Mouse (Mus musculus): ENCODE measurements around the gene Myom3. TPM values are rescaled to one million over a fixed set of nuclear protein-coding genes. Genes with fewer than 3 reads are reported as not detected.

Gene Myom3
- polyA plus RNA-seq, 1 experiment from 2014 or later = 0.20 TPM

- no peak for DNase-seq
- 68% methylated on average over 8 of the region's 8 CpGs for WGBS (ENCODE audit: insufficient replicate concordance)
- no peaks in the 10 kb centered on the region; the same call in 1 of the 2 replicates for H3K4me1 ChIP-seq (replicated peaks)
- no peak for ATAC-seq (ENCODE audit: low read depth)
- no peak overlapping the region for H3K27ac ChIP-seq
- no peaks in the 10 kb centered on the region for H3K27me3 ChIP-seq
- H3K4me3 ChIP-seq (replicated peaks) = no peak overlapping the region
- H3K9me3 ChIP-seq (replicated peaks) = no peaks in the 10 kb centered on the region
- no peak overlapping the region for H3K9ac ChIP-seq
- no peaks in the 10 kb centered on the region for H3K36me3 ChIP-seq
- no peak overlapping the region for H3K4me2 ChIP-seq
Observed at GRCm38 (mm10) chr4:135834124-135834717, 74.7 kb downstream of the Myom3 start.

GRCm38 (mm10) chr4:135838925-135839292 is 79.4 kb downstream of the Myom3 start:
- ATAC-seq (ENCODE audit: low read depth) (no peak), DNase-seq (no peak)
- H3K36me3 ChIP-seq = no peaks in the 10 kb centered on the region
- H3K9me3 ChIP-seq (replicated peaks) = 0 out of 2 replicates have a peak, but pooled peaks cover 3% of the 10 kb centered on the region
- H3K4me2 ChIP-seq = no peak overlapping the region
- no peak overlapping the region for H3K9ac ChIP-seq
- H3K4me1 ChIP-seq (replicated peaks) = 0 out of 2 replicates have a peak, but pooled peaks cover 4% of the 10 kb centered on the region
- H3K4me3 ChIP-seq (replicated peaks) = no peak overlapping the region
- H3K27ac ChIP-seq = no peak overlapping the region
- no peaks in the 10 kb centered on the region for H3K27me3 ChIP-seq
- 49% methylated on average over 3 of the region's 3 CpGs for WGBS (ENCODE audit: insufficient replicate concordance)

GRCm38 (mm10) chr4:135839293-135840011 is 79.9 kb downstream of the Myom3 start:
- 0 out of 2 replicates have a peak, but pooled peaks cover 4% of the 10 kb centered on the region for H3K4me1 ChIP-seq (replicated peaks)
- H3K4me3 ChIP-seq (replicated peaks) = no peak overlapping the region
- H3K9ac ChIP-seq = no peak overlapping the region
- WGBS (ENCODE audit: insufficient replicate concordance) = 76% methylated on average over 21 of the region's 21 CpGs
- no peak overlapping the region for H3K4me2 ChIP-seq
- 0 out of 2 replicates have a peak, but pooled peaks cover 3% of the 10 kb centered on the region for H3K9me3 ChIP-seq (replicated peaks)
- no peaks in the 10 kb centered on the region for H3K36me3 ChIP-seq
- DNase-seq (no peak), ATAC-seq (ENCODE audit: low read depth) (no peak)
- H3K27ac ChIP-seq = no peak overlapping the region
- H3K27me3 ChIP-seq = no peaks in the 10 kb centered on the region

- Histone ChIP-seq H3K36me3 (no peaks in the 10 kb centered on the region), H3K27me3 (no peaks in the 10 kb centered on the region), H3K4me2 (no peak overlapping the region), H3K9ac (no peak overlapping the region), H3K4me3 (replicated peaks) (no peak overlapping the region), H3K9me3 (replicated peaks) (0 out of 2 replicates have a peak, but pooled peaks cover 3% of the 10 kb centered on the region), H3K4me1 (replicated peaks) (peaks cover 16% of the 10 kb centered on the region; the same call in 1 of the 2 replicates), H3K27ac (no peak overlapping the region)
- 74% methylated on average over 6 of the region's 6 CpGs for WGBS (ENCODE audit: insufficient replicate concordance)
- ATAC-seq (ENCODE audit: low read depth) = no peak
- no peak for DNase-seq
Observed at GRCm38 (mm10) chr4:135844400-135844799, 84.9 kb downstream of the Myom3 start.

GRCm38 (mm10) chr4:135847581-135847980 is 88.1 kb downstream of the Myom3 start:
- WGBS (ENCODE audit: insufficient replicate concordance) = 65% methylated on average over 5 of the region's 5 CpGs
- ATAC-seq (ENCODE audit: low read depth) = no peak
- H3K27me3 ChIP-seq = no peaks in the 10 kb centered on the region
- no peaks in the 10 kb centered on the region for H3K9me3 ChIP-seq (replicated peaks)
- H3K4me2 ChIP-seq = no peak overlapping the region
- no peak for DNase-seq
- peaks cover 41% of the 10 kb centered on the region for H3K4me1 ChIP-seq (replicated peaks)
- H3K27ac ChIP-seq = no peak overlapping the region; the same call in 1 of the 2 replicates
- H3K9ac ChIP-seq = no peak overlapping the region; the same call in 1 of the 2 replicates
- H3K36me3 ChIP-seq = no peaks in the 10 kb centered on the region
- no peak overlapping the region for H3K4me3 ChIP-seq (replicated peaks)

GRCm38 (mm10) chr4:135850411-135851095 is 91.0 kb downstream of the Myom3 start:
- H3K36me3 ChIP-seq = no peaks in the 10 kb centered on the region
- no peak overlapping the region; the same call in 1 of the 2 replicates for H3K4me3 ChIP-seq (replicated peaks)
- WGBS (ENCODE audit: insufficient replicate concordance) = 50% methylated on average over 13 of the region's 13 CpGs
- peak overlapping the region; percentile 96 for H3K27ac ChIP-seq
- H3K4me1 ChIP-seq (replicated peaks) = peaks cover 70% of the 10 kb centered on the region
- peak overlapping the region; percentile 72 for H3K9ac ChIP-seq
- no peaks in the 10 kb centered on the region for H3K9me3 ChIP-seq (replicated peaks)
- ATAC-seq (ENCODE audit: low read depth) (peak; percentile 25), DNase-seq (no peak)
- peak overlapping the region; percentile 64 for H3K4me2 ChIP-seq
- no peaks in the 10 kb centered on the region for H3K27me3 ChIP-seq

- H3K27me3 ChIP-seq = no peaks in the 10 kb centered on the region
- H3K9ac ChIP-seq = peak overlapping the region; percentile 72
- no peak for DNase-seq
- H3K4me1 ChIP-seq (replicated peaks) = peaks cover 63% of the 10 kb centered on the region
- no peaks in the 10 kb centered on the region for H3K9me3 ChIP-seq (replicated peaks)
- peak; percentile 75 for ATAC-seq (ENCODE audit: low read depth)
- H3K4me3 ChIP-seq (replicated peaks) = peak overlapping the region; percentile 25
- H3K36me3 ChIP-seq = no peaks in the 10 kb centered on the region
- WGBS (ENCODE audit: insufficient replicate concordance) = 30% methylated on average over 9 of the region's 9 CpGs
- peak overlapping the region; percentile 64 for H3K4me2 ChIP-seq
- peak overlapping the region; percentile 96 for H3K27ac ChIP-seq
Observed at GRCm38 (mm10) chr4:135851942-135852341, 92.4 kb downstream of the Myom3 start.

- Histone ChIP-seq H3K27me3 (no peaks in the 10 kb centered on the region), H3K4me2 (peak overlapping the region; percentile 95), H3K4me1 (replicated peaks) (peaks cover 74% of the 10 kb centered on the region), H3K4me3 (replicated peaks) (no peak overlapping the region), H3K36me3 (peaks cover 4% of the 10 kb centered on the region; the same call in 1 of the 2 replicates), H3K9me3 (replicated peaks) (no peaks in the 10 kb centered on the region), H3K9ac (peak overlapping the region; percentile 96), H3K27ac (peak overlapping the region; percentile 96)
- no peak for DNase-seq
- ATAC-seq (ENCODE audit: low read depth) = no peak
- WGBS (ENCODE audit: insufficient replicate concordance) = 85% methylated on average over 14 of the region's 14 CpGs
Observed at GRCm38 (mm10) chr4:135853987-135854546, 94.6 kb downstream of the Myom3 start.

GRCm38 (mm10) chr4:135854630-135855029 is 95.1 kb downstream of the Myom3 start:
- peak overlapping the region; percentile 95 for H3K4me2 ChIP-seq
- H3K27ac ChIP-seq = peak overlapping the region; percentile 96
- peak overlapping the region; percentile 96 for H3K9ac ChIP-seq
- DNase-seq (no peak), ATAC-seq (ENCODE audit: low read depth) (no peak)
- peak overlapping the region; percentile 93 for H3K4me3 ChIP-seq (replicated peaks)
- H3K27me3 ChIP-seq = no peaks in the 10 kb centered on the region
- H3K36me3 ChIP-seq = peaks cover 9% of the 10 kb centered on the region
- H3K9me3 ChIP-seq (replicated peaks) = no peaks in the 10 kb centered on the region
- peaks cover 79% of the 10 kb centered on the region for H3K4me1 ChIP-seq (replicated peaks)
- WGBS (ENCODE audit: insufficient replicate concordance) = 71% methylated on average over 11 of the region's 11 CpGs

- DNase-seq = no peak
Observed at GRCm38 (mm10) chr4:135855080-135855479, 95.6 kb downstream of the Myom3 start.

More at GRCm38 (mm10) chr4:135855080-135855479, 95.6 kb downstream of the Myom3 start:
- Histone ChIP-seq H3K36me3 (peaks cover 14% of the 10 kb centered on the region), H3K27me3 (no peaks in the 10 kb centered on the region), H3K27ac (peak overlapping the region; percentile 96), H3K9me3 (replicated peaks) (no peaks in the 10 kb centered on the region), H3K4me1 (replicated peaks) (peaks cover 79% of the 10 kb centered on the region), H3K4me3 (replicated peaks) (peak overlapping the region; percentile 93), H3K4me2 (peak overlapping the region; percentile 95), H3K9ac (peak overlapping the region; percentile 96)
- 3% methylated on average over 6 of the region's 6 CpGs for WGBS (ENCODE audit: insufficient replicate concordance)
- no peak for ATAC-seq (ENCODE audit: low read depth)

Measured in liver, embryonic 13.5 days (tissue).